Mouse (Mus musculus) MN1 (cell line): ENCODE measurements around the gene Lst1.
"Not testable (repeated sequence)": the region's sequence is repeated elsewhere in the genome, so short reads cannot be mapped to it uniquely, and the experiment has no call there.

Experiments used
- DNase-seq: peaks from one replicate; pipeline ENCODE4 v3.0.0-alpha.2; 2016; ENCODE audit warnings: low spot score

Gene Lst1

GRCm38 (mm10) chr17:35187959-35188610, at the start of gene Lst1:
Lst1 (minus strand) TSS chr17:35188439.
- DNase-seq, result no peak

GRCm38 (mm10) chr17:35237504-35237903, 49.3 kb upstream of the Lst1 start:
- DNase-seq, result no peak

GRCm38 (mm10) chr17:35236996-35237395, 48.8 kb upstream of the Lst1 start:
- DNase-seq, result no peak

- peak; percentile 96 for DNase-seq
These were observed 48.1 kb upstream of the Lst1 start for GRCm38 (mm10) chr17:35236390-35236746.

- DNase-seq, result peak; percentile 97
These were observed 47.6 kb upstream of the Lst1 start, which contains the start of gene Nfkbil1 for GRCm38 (mm10) chr17:35235614-35236389. Nfkbil1 (minus strand) TSS chr17:35235792.

- peak; percentile 64 for DNase-seq
These were observed 46.7 kb upstream of the Lst1 start for GRCm38 (mm10) chr17:35234903-35235302.

- DNase-seq, result not testable (repeated sequence)
These were observed 45.9 kb upstream of the Lst1 start for GRCm38 (mm10) chr17:35234090-35234489.

GRCm38 (mm10) chr17:35233114-35233980, 45.1 kb upstream of the Lst1 start, which contains the start of gene Atp6v1g2:
Atp6v1g2 (plus strand) TSS chr17:35233660.
- peak; percentile 57 for DNase-seq

- no peak for DNase-seq
These were observed 44.4 kb upstream of the Lst1 start for GRCm38 (mm10) chr17:35232659-35233058.

GRCm38 (mm10) chr17:35232043-35232442, 43.8 kb upstream of the Lst1 start:
- DNase-seq, result peak; percentile 89

- DNase-seq, result no peak
These were observed 42.8 kb upstream of the Lst1 start for GRCm38 (mm10) chr17:35231022-35231421.

- DNase-seq, result no peak
These were observed 38.4 kb upstream of the Lst1 start for GRCm38 (mm10) chr17:35226561-35227046.

- no peak for DNase-seq
These were observed 37.2 kb upstream of the Lst1 start for GRCm38 (mm10) chr17:35225456-35225855.

GRCm38 (mm10) chr17:35224641-35225040, 36.4 kb upstream of the Lst1 start:
- DNase-seq, result no peak

GRCm38 (mm10) chr17:35222299-35222698, 34.1 kb upstream of the Lst1 start:
- no peak for DNase-seq

GRCm38 (mm10) chr17:35220156-35220952, 32.1 kb upstream of the Lst1 start, which contains the start of gene Gm16181:
Gm16181 (plus strand) TSS chr17:35220834.
- no peak for DNase-seq

- DNase-seq, result no peak
These were observed 31.4 kb upstream of the Lst1 start for GRCm38 (mm10) chr17:35219601-35220041.

GRCm38 (mm10) chr17:35218516-35219193, 30.4 kb upstream of the Lst1 start:
- DNase-seq, result no peak

GRCm38 (mm10) chr17:35213071-35213470, 24.8 kb upstream of the Lst1 start:
- no peak for DNase-seq

- DNase-seq, result no peak
These were observed 22.4 kb upstream of the Lst1 start for GRCm38 (mm10) chr17:35210593-35210992.
